Mouse (Mus musculus): Measurements from ENCODE around the gene Hmgb1.

GRCm38 (mm10) chr5:149204822-149205221 is 20.5 kb upstream of the Hmgb1 start:
- TF ChIP-seq EP300 (optimal IDR thresholded peaks at IDR 0.05): no peak
- no peak for TF ChIP-seq CTCF (IDR thresholded peaks at IDR 0.05; ENCODE audit: low read depth)
